Mouse (Mus musculus) forebrain, embryonic 15.5 days (tissue): ENCODE results near the gene Dnase1. TPM values are rescaled to one million over a fixed set of nuclear protein-coding genes. Genes with fewer than 3 reads are reported as not detected.
"Not testable (repeated sequence)": the region's sequence is repeated elsewhere in the genome, so short reads cannot be mapped to it uniquely, and the experiment has no call there.

ENCODE experiments used
- ATAC-seq: fragments of 200-750 bp; cut with Nextera tagmentation; replicated peaks from 2 replicates; pipeline ENCODE4 v1.8.0; 2017; ENCODE audit warnings: mild to moderate bottlenecking, moderate TSS enrichment, moderate library complexity
- H3K27ac ChIP-seq: fragments of 300-500 bp; sonication (generic); replicated peaks from 2 replicates; pipeline ENCODE4 v1.5.1; 2015; ENCODE audit warnings: mild to moderate bottlenecking, inconsistent platforms
- H3K27me3 ChIP-seq: fragments of 300-500 bp; sonication (generic); 2 replicates; pipeline ENCODE4 v1.6.1; 2015; ENCODE audit warnings: inconsistent platforms
- H3K36me3 ChIP-seq: fragments of 300-500 bp; sonication (generic); 2 replicates; pipeline ENCODE4 v1.6.1; 2015; ENCODE audit warnings: mild to moderate bottlenecking, inconsistent platforms
- H3K4me1 ChIP-seq: fragments of 300-500 bp; sonication (generic); 2 replicates; pipeline ENCODE4 v1.6.1; 2015; ENCODE audit warnings: inconsistent platforms
- H3K4me2 ChIP-seq: fragments of 300-500 bp; sonication (generic); replicated peaks from 2 replicates; pipeline ENCODE4 v1.6.1; 2015; ENCODE audit warnings: mild to moderate bottlenecking, inconsistent platforms
- H3K4me3 ChIP-seq: fragments of 300-500 bp; sonication (generic); 2 replicates; pipeline ENCODE4 v1.5.1; 2015; ENCODE audit warnings: mild to moderate bottlenecking, inconsistent platforms
- H3K9ac ChIP-seq: fragments of 300-500 bp; sonication (generic); replicated peaks from 2 replicates; pipeline ENCODE4 v1.6.1; 2015; ENCODE audit warnings: mild to moderate bottlenecking, inconsistent platforms
- H3K9me3 ChIP-seq: fragments of 300-500 bp; sonication (generic); 2 replicates; pipeline ENCODE4 v1.6.1; 2016; ENCODE audit warnings: inconsistent platforms
- WGBS: fragments of 180-500 bp; shearing (Covaris S2); methylation state at CpG from one replicate; pipeline ENCODE4 v1.1.7; 2015; ENCODE audit warnings: mixed read lengths; 5-methylcytosine and 5-hydroxymethylcytosine counted together
- polyA plus RNA-seq: library from polyadenylated mRNA; unstranded; fragments of >200 nt; fragmentation: Nextera tagmentation; extraction: Ambion mirVana; gene quantifications from 2 replicates; pipeline ENCODE4 v1.2.1, GENCODE M21; 2015

Gene Dnase1
- 5.7 and 7.3 TPM in 2 replicates for polyA plus RNA-seq

DNA sequence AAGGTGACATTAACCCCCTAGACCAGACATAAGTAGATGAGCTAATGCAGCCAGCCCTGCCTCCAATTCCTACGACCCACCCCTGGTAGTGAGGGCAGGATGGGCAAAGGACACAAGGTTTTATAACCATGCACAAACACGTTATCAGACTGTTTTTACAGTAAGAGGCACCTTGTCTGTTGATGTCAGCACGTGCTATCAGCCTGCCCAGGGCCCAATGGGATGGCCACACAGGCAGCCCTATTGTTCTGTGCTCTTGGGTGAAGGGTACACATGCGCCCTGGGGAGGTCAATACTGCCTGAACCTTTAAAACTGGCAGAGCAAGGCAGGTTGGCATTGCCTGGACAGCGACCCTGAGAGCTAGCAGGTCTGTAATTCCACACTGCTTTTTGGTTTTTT lies at the start of gene Dnase1:
Dnase1 (plus strand) TSS at position 136 of the 400 bp plus-strand sequence.
- Histone ChIP-seq H3K27me3 (no peaks in the 10 kb centered on the region), H3K27ac (no peak within 1 kb of the TSS), H3K9ac (no peak within 1 kb of the TSS), H3K4me1 (no peaks in the 10 kb centered on the region), H3K4me3 (no peak within 1 kb of the TSS), H3K4me2 (no peak within 1 kb of the TSS), H3K9me3 (no peaks in the 10 kb centered on the region), H3K36me3 (peaks cover 40% of the 10 kb centered on the region)
- ATAC-seq = no peak
- 90% methylated on average over 5 of the region's 5 CpGs for WGBS

DNA sequence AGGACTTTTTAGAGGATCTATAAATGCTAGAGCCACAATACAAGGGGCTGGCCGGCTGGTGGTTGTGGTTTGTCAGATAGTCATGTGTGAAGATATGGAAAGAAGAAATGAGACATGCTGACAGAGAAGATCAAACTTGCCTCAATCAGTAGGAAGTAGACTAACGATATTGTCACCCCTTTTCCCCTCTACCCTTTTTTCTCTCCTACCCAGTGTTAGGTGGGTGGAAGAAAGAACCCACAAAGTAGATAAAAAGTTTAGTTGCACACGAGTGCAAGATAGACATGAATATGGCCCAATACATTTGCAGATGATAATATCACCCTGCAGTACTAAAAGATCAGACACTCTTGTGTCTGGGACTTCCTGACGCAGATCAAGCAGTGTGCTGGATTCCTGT lies 48.3 kb upstream of the Dnase1 start:
- Histone ChIP-seq H3K36me3 (peaks cover 95% of the 10 kb centered on the region), H3K27ac (no peak overlapping the region), H3K27me3 (no peaks in the 10 kb centered on the region), H3K4me1 (no peaks in the 10 kb centered on the region), H3K9me3 (no peaks in the 10 kb centered on the region), H3K4me3 (no peak overlapping the region), H3K9ac (no peak overlapping the region), H3K4me2 (no peak overlapping the region)
- WGBS = 91% methylated on average over 4 of the region's 4 CpGs
- ATAC-seq = no peak

DNA sequence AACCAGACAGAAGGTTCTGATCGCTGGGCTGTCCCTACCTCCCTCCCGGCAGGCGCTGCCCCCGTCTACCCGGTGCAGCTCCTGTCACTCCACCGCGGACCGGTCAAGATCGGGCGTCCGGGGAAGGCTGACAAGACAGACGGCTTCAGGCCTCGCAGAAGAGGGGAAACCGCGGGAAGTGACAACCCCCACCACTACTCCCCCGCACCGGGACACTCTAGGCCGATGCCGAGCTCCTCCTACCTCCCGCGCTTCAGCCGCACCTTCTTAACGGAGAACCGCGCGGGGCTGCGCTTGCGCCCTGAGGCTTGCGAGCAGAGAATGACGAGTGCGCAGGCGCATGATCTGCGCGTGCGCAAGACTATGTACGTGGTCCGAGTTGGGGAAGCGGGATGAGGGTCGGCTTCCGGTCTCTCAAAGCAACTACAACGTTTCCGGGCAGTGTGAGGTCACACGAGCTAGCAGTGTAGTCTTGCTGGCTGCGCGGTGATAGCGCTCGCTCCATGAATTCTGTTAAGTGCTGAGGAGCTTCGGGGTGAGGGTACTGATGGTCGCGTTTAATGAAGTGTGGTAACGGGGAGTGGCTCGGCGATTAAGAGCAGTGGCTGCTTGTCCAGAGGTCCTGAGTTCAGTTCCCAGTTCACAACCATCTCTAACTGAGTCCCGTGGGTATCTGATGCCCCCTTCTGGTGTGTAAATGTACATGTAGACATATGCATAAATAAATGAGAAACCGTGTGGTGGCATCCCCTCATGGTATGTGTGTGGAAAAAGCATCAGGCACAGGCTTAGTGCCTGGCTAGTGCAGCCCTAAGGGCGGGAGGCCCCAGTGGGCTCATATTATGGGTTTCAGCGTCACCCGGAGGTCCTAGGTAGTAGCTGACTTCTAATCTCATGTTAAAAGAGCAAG lies 33.0 kb upstream of the Dnase1 start, which contains the start of gene Slx4:
Slx4 (minus strand) TSS at position 282 of the 910 bp plus-strand sequence.
- Histone ChIP-seq H3K4me3 (peak within 1 kb of the TSS; percentile 72), H3K36me3 (peaks cover 23% of the 10 kb centered on the region), H3K4me1 (peaks cover 22% of the 10 kb centered on the region), H3K9ac (peak within 1 kb of the TSS; percentile 80), H3K27me3 (no peaks in the 10 kb centered on the region), H3K4me2 (peak within 1 kb of the TSS; percentile 86), H3K27ac (peak within 1 kb of the TSS; percentile 89), H3K9me3 (no peaks in the 10 kb centered on the region)
- ATAC-seq = peak; percentile 96
- WGBS = under 1% methylated on average over 58 of the region's 58 CpGs

DNA sequence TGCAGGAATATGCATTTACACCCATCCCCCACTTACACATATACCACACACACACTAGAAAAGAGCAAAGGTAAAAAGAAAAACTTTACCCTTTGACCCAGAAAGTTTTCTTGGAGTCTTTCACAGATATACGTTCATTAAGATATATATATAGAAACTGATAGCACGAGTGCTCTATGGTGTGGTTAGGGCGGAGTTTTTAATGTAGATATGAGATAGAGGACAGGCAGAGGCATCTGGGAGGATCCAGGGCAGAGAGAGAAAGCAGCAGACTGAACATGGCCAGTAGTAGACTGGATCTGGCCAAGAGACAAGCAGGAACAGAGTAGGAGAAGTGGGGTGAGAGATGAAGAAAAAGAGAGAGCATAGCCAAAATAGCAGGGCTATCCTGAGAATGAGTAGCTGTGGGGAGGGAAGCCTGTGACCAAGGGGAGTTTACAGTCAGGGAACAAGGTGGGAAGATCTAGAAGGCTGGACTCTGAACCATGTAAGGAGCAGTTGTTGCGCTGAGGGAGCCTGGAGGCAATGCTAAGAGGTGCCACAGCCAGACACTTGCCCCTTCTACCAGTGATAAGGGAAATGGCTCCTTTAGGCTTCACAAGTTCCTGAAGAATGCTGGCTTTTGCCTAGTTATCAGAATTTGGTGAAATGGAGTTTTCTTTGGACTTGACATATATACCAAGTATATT lies 23.7 kb upstream of the Dnase1 start:
- WGBS = 71% methylated on average over 4 of the region's 4 CpGs
- H3K4me2 ChIP-seq = no peak overlapping the region
- no peak overlapping the region for H3K4me3 ChIP-seq
- H3K9me3 ChIP-seq = no peaks in the 10 kb centered on the region
- no peaks in the 10 kb centered on the region for H3K27me3 ChIP-seq
- no peaks in the 10 kb centered on the region for H3K36me3 ChIP-seq
- no peak overlapping the region for H3K9ac ChIP-seq
- H3K4me1 ChIP-seq = no peaks in the 10 kb centered on the region
- H3K27ac ChIP-seq = no peak overlapping the region
- ATAC-seq = no peak

DNA sequence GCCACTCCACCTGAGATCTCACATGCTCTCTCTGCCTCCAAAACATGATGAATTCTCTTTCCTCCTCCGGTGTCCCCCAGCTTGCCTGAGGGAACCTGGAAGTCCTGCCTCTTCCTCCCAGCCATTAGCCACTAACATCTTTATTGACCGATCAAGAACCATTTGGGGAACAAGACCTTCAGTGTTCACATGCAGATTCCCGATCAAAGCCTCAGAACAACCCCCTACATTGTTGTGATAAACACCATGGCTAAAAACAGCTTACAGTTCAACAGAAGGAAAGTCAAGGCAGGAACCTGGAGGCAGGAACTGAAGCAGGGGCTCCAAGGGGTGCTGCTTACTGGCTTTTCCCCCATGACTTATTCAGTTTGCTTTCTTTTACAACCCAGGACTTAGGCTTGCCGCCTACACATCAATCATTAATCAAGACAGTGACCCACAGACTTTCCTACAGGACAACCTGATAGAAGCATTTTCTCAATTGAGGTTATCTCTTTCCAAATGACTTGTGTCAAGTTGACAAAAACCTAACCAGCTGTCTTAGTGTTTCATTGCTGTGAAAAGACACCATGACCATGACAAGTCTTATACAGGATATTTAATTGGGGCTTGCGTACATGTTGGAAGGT lies 22.6 kb upstream of the Dnase1 start:
- 84% methylated on average over 5 of the region's 5 CpGs for WGBS
- ATAC-seq = no peak

DNA sequence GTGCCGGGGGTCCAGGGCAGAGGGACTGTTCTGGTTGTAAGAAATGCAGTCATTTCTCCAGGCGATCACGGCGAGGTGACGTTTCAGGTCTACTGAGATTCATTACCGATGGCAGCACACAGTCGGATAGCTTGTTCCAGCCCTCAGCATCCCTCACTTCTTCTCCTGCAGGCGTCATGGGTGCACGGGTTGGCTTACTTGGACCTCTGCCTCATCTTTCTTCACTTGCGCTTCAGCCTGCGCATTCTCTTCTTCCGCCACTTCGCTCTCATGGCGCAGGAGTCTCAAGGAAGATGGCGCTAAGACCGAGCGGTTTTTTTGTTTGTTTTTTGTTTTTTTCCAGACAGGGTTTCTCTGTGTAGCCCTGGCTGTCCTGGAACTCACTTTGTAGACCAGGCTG lies 20.0 kb upstream of the Dnase1 start:
- H3K4me2 ChIP-seq = not testable (repeated sequence)

More for the DNA sequence above, 22.6 kb upstream of the Dnase1 start:
- Histone ChIP-seq H3K27ac (no peak overlapping the region), H3K4me2 (no peak overlapping the region), H3K36me3 (no peaks in the 10 kb centered on the region), H3K4me1 (no peaks in the 10 kb centered on the region), H3K4me3 (no peak overlapping the region), H3K9ac (no peak overlapping the region), H3K27me3 (no peaks in the 10 kb centered on the region), H3K9me3 (no peaks in the 10 kb centered on the region)

DNA sequence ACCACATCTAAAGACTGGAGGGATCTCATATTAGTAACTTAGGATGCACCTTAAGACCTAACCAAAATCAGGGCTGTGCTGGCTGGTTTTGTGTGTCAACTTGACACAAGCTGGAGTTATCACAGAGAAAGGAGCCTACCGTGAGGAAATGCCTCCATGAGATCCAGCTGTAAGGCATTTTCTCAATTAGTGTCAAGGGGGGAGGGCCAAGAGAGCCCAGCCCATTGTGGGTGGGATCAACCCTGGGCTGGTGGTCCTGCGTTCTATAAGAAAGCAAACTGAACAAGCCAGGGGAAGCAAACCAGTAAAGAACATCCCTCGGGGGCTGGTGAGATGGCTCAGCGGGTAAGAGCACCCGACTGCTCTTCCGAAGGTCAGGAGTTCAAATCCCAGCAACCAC lies 19.3 kb upstream of the Dnase1 start:
- not testable (repeated sequence) for H3K4me2 ChIP-seq, H3K27ac ChIP-seq, H3K27me3 ChIP-seq, H3K4me3 ChIP-seq, H3K9ac ChIP-seq, H3K9me3 ChIP-seq, ATAC-seq, H3K36me3 ChIP-seq, H3K4me1 ChIP-seq
- WGBS = 93% methylated on average over 6 of the region's 6 CpGs

More for the DNA sequence above, 20.0 kb upstream of the Dnase1 start:
- not testable (repeated sequence) for H3K4me3 ChIP-seq, H3K9ac ChIP-seq, H3K4me1 ChIP-seq, H3K9me3 ChIP-seq, H3K36me3 ChIP-seq, ATAC-seq, H3K27me3 ChIP-seq, H3K27ac ChIP-seq
- WGBS = 85% methylated on average over 17 of the region's 17 CpGs

DNA sequence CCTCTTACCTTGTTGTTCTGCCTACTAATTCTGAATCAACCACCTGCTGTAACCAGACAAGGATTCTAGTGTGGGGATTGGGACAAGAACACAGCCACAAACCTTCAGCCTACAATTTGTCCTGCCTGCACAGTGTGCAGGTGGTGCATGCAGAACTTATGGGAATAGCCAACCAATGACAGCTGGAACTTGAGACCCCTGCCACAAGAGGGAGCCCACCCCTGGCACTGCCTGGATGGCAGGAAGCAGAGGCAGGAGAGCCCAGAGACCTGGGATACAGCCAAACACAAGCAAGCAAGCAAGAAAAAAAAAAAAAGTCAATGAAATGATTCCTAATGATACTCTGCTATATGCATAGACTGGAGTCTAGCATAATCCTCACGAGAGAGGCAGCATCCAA lies 15.5 kb upstream of the Dnase1 start:
- Histone ChIP-seq H3K9me3 (no peaks in the 10 kb centered on the region), H3K9ac (no peak overlapping the region), H3K4me2 (no peak overlapping the region), H3K27ac (no peak overlapping the region), H3K4me1 (no peaks in the 10 kb centered on the region), H3K27me3 (no peaks in the 10 kb centered on the region), H3K36me3 (no peaks in the 10 kb centered on the region), H3K4me3 (no peak overlapping the region)
- ATAC-seq = no peak
- WGBS = 88% methylated on average over 1 of the region's 1 CpGs

DNA sequence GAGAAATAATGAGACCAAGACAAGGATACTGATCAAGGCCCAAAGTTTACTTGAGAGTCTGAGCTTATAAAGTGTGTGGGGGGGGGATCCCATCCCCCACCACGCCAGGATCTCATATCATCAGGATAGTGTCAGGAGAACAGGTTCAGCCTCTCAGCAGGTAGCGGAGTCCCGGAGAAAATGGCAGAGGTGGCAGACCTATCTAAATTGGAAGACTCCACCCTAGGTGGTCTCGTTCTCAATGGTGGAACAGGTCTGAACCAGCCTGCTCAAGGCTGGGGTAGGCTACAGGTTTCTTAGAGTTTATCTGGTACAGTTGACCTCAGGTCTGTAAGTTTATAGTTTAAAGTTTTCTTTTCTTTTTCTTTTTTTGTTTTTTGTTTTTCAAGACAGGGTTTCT lies 14.0 kb upstream of the Dnase1 start:
- H3K4me3 ChIP-seq = no peak overlapping the region
- WGBS = 82% methylated on average over 4 of the region's 4 CpGs
- ATAC-seq = no peak
- H3K27ac ChIP-seq = no peak overlapping the region
- no peaks in the 10 kb centered on the region for H3K4me1 ChIP-seq
- H3K9me3 ChIP-seq = no peaks in the 10 kb centered on the region
- H3K9ac ChIP-seq = no peak overlapping the region
- H3K36me3 ChIP-seq = no peaks in the 10 kb centered on the region
- H3K27me3 ChIP-seq = no peaks in the 10 kb centered on the region
- H3K4me2 ChIP-seq = no peak overlapping the region

DNA sequence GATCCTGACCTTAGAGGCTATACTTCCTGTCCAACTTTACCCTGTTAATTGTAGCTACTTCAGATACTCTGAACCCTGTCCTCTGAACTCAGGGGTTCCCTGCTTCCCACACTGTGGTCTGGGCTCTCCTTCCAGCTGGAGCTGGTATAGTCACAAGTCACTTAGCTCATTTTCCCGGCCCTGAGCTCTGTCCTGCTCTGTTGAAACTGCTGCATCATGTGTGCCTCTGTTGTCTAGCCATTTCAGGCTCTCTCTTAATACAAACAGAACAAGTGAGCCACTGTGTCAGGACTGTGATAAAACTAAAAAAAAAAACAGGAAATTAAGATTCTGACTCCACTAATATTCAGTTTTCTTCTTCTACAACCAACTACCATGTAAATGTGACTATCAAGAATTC lies 10.1 kb upstream of the Dnase1 start:
- no peaks in the 10 kb centered on the region for H3K36me3 ChIP-seq
- no peaks in the 10 kb centered on the region for H3K9me3 ChIP-seq
- no peaks in the 10 kb centered on the region for H3K4me1 ChIP-seq
- no peak overlapping the region for H3K9ac ChIP-seq
- no peak overlapping the region for H3K27ac ChIP-seq
- no peak overlapping the region for H3K4me3 ChIP-seq
- WGBS = 70% methylated on average over 1 of the region's 1 CpGs
- no peak for ATAC-seq
- no peaks in the 10 kb centered on the region for H3K27me3 ChIP-seq
- H3K4me2 ChIP-seq = no peak overlapping the region

DNA sequence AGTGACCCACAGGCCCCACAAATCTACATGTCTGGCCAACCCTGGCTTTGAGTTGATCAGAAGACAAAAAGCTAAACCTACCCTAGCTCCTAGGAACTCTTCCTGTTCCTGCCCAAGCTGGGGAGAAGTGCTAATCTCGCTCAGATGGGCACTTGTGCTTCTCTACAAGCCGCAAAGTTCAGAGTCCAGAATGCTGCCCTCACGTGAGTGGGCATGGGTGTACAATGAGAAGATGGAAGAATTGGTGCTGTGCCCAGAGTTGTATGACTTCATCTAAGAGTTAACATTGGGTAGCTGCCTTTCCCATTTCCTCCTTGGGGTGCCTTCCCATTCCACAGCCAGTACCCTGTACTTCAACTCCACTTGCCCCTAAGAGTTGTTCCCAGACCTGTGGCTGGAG lies 9.5 kb upstream of the Dnase1 start:
- Histone ChIP-seq H3K27ac (no peak overlapping the region), H3K4me1 (no peaks in the 10 kb centered on the region), H3K4me3 (no peak overlapping the region), H3K4me2 (no peak overlapping the region), H3K36me3 (no peaks in the 10 kb centered on the region), H3K9me3 (no peaks in the 10 kb centered on the region), H3K9ac (no peak overlapping the region), H3K27me3 (no peaks in the 10 kb centered on the region)
- ATAC-seq = no peak
- WGBS = 86% methylated on average over 3 of the region's 3 CpGs

DNA sequence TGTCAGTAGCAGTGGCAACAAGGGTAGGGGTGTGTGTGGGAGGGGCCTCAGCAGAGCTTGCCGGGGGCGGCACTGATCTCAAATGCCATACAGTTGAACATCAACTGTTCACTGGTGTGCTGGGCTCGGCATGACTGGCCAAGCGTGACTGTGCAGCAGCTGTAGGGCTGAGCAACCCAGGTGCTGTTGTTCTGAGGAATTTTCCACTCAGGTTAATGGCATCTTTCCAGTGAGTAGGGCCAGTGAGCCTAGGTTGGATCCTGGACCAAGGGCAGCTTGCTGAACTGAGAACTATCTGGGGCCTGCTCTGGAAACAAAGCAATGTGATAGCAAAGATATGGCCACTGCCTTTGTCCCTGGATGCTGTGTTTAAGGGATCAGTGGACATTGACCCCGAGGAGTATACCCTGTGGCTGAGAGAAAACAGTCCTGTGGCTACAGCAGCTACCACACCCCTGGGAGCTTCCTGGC lies 7.3 kb upstream of the Dnase1 start:
- 85% methylated on average over 5 of the region's 5 CpGs for WGBS
- Histone ChIP-seq H3K9me3 (no peaks in the 10 kb centered on the region), H3K27ac (no peak overlapping the region), H3K27me3 (no peaks in the 10 kb centered on the region), H3K4me3 (no peak overlapping the region), H3K9ac (no peak overlapping the region), H3K4me2 (no peak overlapping the region), H3K36me3 (no peaks in the 10 kb centered on the region), H3K4me1 (no peaks in the 10 kb centered on the region)
- no peak for ATAC-seq
